Mouse (Mus musculus) ovary, postnatal 10 days (tissue): ENCODE data around the gene Ppip5k2.
"Not testable (repeated sequence)": the region's sequence is repeated elsewhere in the genome, so short reads cannot be mapped to it uniquely, and the experiment has no call there.

Experiments
- DNase-seq: peaks from one replicate; pipeline ENCODE4 v3.0.0; 2022; ENCODE audit warnings: low spot score

The Ppip5k2 gene

GRCm38 (mm10) chr1:97769904-97770753, at the start of gene Ppip5k2, which contains the start of gene Gin1:
TSS of gene Ppip5k2 (minus strand) at chr1:97770411.
TSS of gene Gin1 (plus strand) at chr1:97770172.
- DNase-seq = peak; percentile 80

- no peak for DNase-seq
Measured at GRCm38 (mm10) chr1:97809255-97809912, 39.2 kb upstream of the Ppip5k2 start.

DNA sequence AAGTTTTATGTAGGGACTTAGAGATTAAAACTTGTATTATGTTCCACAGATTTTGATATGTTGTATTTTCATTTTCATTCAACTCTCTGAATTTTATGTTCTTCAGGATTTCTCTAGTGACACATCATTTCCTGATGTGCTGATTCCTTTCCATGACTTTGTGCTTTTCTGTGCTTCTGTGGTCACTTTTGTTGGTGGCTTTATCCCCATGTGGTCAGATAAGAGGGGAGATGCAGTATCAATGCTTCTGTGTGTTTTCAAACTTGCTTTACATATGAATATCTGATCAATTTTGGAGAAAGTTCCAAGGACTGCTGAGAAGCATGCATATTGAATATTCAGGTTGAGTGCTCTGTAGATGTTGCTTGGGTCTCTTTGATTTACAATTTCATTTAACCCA, 34.3 kb upstream of the Ppip5k2 start:
- no peak for DNase-seq

- DNase-seq = no peak
Measured at GRCm38 (mm10) chr1:97802207-97802902, 32.1 kb upstream of the Ppip5k2 start.

GRCm38 (mm10) chr1:97795936-97796335, 25.7 kb upstream of the Ppip5k2 start:
- DNase-seq = no peak

DNA sequence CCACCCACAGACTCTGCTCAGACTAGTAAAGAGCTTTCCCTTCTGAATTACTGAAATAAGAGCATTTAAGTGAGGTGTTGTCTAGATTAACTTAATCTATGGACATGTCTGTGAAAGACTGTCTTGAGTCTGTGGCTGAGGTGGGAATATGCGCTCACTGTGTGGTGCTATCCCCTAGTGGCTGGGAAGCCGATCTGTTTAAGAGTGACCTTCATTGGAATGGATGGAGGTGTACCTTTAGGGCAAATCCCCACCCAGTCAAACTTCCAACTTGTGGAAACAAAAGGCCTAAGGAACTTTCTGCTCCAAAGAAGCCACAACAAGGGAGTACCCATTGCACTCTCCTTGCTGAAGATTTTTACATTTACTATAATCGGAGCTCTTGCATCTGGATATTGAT, 23.9 kb upstream of the Ppip5k2 start:
- DNase-seq = no peak

GRCm38 (mm10) chr1:97788490-97788889, 18.3 kb upstream of the Ppip5k2 start:
- no peak for DNase-seq

DNA sequence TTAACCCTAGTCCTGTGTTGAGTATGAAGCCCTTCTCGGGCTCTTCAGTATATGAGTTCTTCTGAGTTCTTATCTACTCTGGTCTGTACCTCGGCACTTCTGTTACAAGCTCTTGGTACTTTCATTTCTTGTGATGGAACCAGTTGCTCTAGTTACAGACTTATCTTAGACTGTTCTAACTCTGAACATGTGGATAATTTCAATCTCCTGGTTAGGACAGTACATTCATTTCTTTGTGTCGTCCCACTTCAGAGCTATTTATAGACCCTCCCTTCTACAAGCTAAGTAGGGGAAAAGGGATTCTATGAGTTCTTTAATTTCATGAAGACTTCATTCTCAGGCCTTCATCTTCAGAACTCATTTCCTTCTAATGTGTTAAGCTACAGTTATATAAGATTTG, 17.5 kb upstream of the Ppip5k2 start:
- DNase-seq = no peak

- no peak for DNase-seq
Measured at GRCm38 (mm10) chr1:97785685-97786393, 15.6 kb upstream of the Ppip5k2 start.

- no peak for DNase-seq
Measured at GRCm38 (mm10) chr1:97784928-97785327, 14.7 kb upstream of the Ppip5k2 start.

DNA sequence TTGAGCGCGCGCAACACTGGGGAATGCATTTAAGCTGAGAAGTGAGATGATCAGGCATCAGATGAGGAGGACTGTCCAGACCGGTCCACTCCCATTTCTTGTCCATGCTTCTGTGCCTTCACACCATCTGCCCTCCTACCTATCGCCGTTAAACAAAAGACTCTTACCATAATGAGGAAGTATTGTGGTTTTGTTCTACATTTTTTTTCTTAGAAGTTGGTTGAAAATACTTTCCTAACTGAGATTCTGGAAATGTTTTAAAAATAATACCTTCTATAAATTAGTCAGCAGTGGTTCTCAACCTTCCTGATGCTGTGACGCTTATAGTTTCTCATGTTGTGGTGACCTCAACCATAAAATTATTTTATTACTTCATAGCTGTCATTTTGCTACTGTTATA, 11.5 kb upstream of the Ppip5k2 start:
- DNase-seq = no peak

DNA sequence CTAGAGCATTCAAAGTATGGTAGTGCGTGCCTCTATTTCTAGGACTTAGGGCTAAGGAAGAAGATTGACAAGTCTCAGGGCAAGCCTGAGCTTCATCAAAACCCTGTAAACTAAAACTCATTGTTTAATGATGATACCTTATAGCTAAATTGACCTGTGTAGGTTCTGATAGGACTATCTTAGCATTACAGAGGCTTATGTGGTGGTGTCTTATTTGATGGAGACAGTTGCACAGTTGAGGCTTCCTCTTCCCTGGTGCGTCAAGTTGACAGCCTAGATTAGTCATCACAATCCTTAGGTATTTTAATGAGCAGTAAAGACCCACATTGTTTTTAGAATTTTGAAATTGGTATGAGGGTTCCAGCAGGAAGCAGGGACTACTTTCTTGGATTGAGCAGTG, 3.8 kb upstream of the Ppip5k2 start:
- DNase-seq = no peak

- DNase-seq = no peak
Measured at GRCm38 (mm10) chr1:97773362-97773761, 3.2 kb upstream of the Ppip5k2 start.

DNA sequence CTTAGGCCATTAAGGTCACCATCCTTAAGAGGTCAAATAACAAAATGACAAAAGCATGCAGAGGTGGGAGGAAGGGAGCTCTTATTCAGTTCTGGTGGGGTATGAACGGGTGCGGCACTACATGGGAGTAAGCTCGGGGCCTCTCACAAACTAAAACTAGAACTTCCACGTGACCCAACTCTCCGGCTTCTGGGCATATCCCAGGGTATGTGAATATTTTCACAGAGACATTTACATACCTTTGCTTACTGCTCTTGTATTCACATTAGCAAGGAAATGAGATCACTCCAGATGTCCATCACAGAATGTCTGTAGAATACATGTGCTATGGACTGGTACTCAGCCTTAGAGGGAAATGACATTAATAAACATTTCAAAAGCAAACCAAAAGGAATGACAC, 1.5 kb upstream of the Ppip5k2 start:
- DNase-seq = no peak

DNA sequence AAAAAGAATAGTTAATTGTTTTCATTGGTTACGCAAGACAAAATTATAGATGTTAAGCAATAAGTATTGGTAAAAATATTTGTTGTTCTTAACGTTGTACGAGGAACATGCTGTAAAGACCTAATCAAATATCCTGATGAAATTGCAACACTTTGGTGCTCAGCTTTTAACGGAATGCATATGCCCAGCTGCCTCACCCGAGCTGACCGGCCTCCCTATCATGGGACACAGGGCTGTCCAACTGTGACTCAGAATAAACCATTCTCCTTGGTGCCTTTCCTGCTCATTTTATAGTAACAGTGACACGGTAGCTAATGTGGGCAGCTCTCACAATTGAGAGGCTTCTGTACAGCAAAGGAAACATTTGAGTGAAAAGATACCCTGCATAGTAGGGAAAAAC, 907 bp upstream of the Ppip5k2 start:
- no peak for DNase-seq

DNA sequence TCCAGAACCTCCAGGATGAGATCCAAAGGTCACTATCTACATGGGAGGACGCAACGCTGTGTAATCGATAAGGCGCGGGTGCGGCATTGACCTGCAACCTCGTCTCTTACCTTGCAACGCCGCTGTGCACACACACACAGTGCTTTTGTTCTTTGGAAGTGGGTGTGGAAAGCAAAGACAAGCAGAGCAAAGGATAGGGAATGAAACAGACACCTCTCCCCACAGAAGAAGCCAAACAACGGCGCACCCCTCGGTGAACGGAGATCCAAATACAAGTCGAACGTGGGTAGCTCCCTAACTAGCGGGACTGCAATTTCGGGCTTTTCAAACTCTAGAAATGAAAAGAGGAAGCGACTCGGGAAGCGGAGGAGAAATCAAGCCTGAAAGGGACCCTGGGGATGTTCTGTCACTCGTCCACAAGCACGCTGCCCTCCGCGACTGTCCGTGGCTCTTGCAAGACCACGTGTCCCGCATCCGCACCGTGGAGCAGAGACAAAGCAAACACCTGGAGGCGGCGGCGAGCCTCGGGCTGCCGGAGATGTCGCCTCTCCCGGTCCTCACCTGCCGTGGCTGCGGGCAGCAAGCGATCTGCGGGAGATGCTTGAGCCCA, 812 bp downstream of the Ppip5k2 start:
- DNase-seq = peak; percentile 12

GRCm38 (mm10) chr1:97768906-97769293, 1.3 kb downstream of the Ppip5k2 start:
- DNase-seq = no peak

DNA sequence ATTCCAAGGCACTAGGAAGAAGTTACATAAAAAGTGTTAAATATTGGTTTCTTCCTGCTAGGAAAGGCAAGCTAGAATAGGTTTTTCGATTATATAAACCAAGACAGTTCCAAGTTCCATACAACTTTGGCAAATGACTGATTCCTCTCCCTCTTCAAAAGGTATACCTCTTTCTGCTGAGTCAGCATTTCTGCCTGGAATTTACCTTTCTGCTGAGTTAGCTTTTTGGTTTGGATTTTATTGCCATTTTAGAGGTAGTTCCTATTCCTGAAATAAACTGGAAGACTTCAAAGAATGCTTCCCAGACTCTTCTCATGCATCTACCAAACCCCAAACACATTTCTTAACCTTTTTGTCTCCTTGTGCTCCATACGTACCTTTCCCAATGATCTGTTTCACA, 2.1 kb downstream of the Ppip5k2 start:
- no peak for DNase-seq

DNA sequence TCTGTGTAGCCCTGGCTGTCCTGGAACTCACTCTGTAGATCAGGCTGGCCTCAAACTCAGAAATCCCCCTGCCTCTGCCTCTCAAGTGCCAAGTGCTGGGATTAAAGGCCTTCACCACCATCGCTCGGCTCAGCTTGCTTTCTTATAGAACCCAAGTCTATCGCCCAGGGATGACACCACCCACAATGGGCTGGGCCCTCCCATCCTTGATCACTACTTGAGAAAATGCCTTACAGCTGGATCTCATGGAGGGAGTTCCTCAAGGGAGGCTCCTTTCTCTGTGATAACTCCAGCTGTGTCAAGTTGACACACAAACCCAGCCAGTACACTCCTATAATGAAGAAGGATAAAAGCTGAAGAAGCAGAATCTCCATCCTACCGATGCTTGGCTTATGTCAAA, 4.5 kb downstream of the Ppip5k2 start:
- DNase-seq = not testable (repeated sequence)

GRCm38 (mm10) chr1:97761477-97761876, 8.7 kb downstream of the Ppip5k2 start:
- DNase-seq = no peak

DNA sequence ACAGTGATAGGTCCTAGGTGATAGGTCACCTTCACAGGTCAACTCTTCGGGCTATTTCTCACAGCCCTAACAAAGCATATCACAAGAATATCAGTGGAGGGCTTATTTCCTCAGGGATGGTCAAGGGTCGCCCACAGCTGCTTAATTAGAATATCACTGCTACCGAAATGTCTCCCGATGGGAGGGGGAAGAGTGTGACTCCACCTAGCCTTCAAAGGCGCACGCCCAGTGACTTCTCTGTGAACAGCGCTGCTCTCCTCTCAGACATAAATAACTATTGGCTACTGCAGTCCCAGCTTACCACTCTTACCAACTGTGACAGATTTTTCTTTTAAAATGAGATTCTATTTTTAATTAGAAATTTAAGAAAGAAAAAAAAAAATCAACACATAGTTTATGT, 9.6 kb downstream of the Ppip5k2 start:
- DNase-seq = no peak

- DNase-seq = no peak
Measured at GRCm38 (mm10) chr1:97759841-97760240, 10.4 kb downstream of the Ppip5k2 start.
